Mouse (Mus musculus) liver, embryonic 16.5 days (tissue): ENCODE data around the gene Rnf130. TPM values are rescaled to one million over a fixed set of nuclear protein-coding genes. Genes with fewer than 3 reads are reported as not detected.

Experiments used
- ATAC-seq: fragments of 200-750 bp; cut with Nextera tagmentation; 2 replicates; pipeline ENCODE4 v1.8.0; 2017; ENCODE audit warnings: low read depth, mild to moderate bottlenecking, moderate number of reproducible peaks, moderate library complexity
- H3K27ac ChIP-seq: fragments of 300-500 bp; sonication (generic); 2 replicates; pipeline ENCODE4 v1.5.1; 2014; ENCODE audit warnings: mild to moderate bottlenecking, low read length
- H3K27me3 ChIP-seq: fragments of 300-500 bp; sonication (generic); 2 replicates; pipeline ENCODE4 v1.6.1; 2014; ENCODE audit warnings: low read depth, low read length, mixed read lengths; ENCODE audit not compliant: control insufficient read depth, insufficient read depth
- H3K36me3 ChIP-seq: fragments of 300-500 bp; sonication (generic); 2 replicates; pipeline ENCODE4 v1.6.1; 2014; ENCODE audit warnings: mild to moderate bottlenecking; ENCODE audit not compliant: control insufficient read depth, insufficient read depth
- H3K4me1 ChIP-seq: fragments of 300-500 bp; sonication (generic); 2 replicates; pipeline ENCODE4 v1.6.1; 2014; ENCODE audit warnings: low read depth, low read length, mixed read lengths; ENCODE audit not compliant: control insufficient read depth
- H3K4me2 ChIP-seq: fragments of 300-500 bp; sonication (generic); 2 replicates; pipeline ENCODE4 v1.6.1; 2014; ENCODE audit warnings: low read depth, low read length, mixed read lengths
- H3K4me3 ChIP-seq: fragments of 300-500 bp; sonication (generic); 2 replicates; pipeline ENCODE4 v1.5.1; 2014; ENCODE audit warnings: low read depth, mild to moderate bottlenecking, low read length
- H3K9ac ChIP-seq: fragments of 300-500 bp; sonication (generic); 2 replicates; pipeline ENCODE4 v1.6.1; 2014; ENCODE audit warnings: low read depth, low read length
- H3K9me3 ChIP-seq: fragments of 300-500 bp; sonication (generic); replicated peaks from 2 replicates; pipeline ENCODE4 v1.6.1; 2016; ENCODE audit warnings: low read length; ENCODE audit not compliant: control insufficient read depth
- WGBS: fragments of 180-500 bp; shearing (Covaris S2); extraction: QIAGEN DNeasy Blood & Tissue Kit; methylation state at CpG from one replicate; pipeline ENCODE4 v1.1.7; 2014; ENCODE audit not compliant: insufficient replicate concordance; 5-methylcytosine and 5-hydroxymethylcytosine counted together
- microRNA counts: library from miRNA; unstranded; fragments of <30 nt; microRNA quantifications from one replicate; lab custom pipeline; 2016
- microRNA-seq: library from miRNA; unstranded; fragments of <30 nt; microRNA quantifications from one replicate; pipeline ENCODE4, GENCODE M21; 2016
- polyA plus RNA-seq: library from polyadenylated mRNA; unstranded; fragments of >200 nt; fragmentation: Nextera tagmentation; extraction: Ambion mirVana; gene quantifications from 2 replicates; pipeline ENCODE4 v1.2.1, GENCODE M21; 2015

Rnf130 gene
- polyA plus RNA-seq, 1 experiment from 2014 or later: 21.9 TPM

DNA sequence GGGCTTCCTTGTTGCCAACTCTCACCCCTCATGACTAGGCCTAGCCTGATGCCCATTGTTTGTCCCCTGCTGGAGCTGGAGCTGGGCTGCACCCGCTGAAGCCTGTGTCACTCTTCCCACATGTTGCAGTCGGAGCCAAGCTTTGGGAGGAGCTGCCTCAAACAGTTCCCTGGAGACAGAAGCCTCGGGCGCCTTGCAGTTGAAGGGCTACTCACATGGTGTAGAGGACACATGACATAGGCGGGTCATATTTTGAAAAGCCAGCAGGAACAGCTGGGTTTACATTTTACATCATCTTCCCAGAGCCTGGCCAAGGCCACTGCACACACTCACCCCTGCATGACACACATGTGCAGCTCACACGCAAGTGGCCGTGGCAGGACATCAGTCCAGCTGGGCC is 124.1 kb downstream of the Rnf130 start:
- Histone ChIP-seq H3K9me3 (no peaks in the 10 kb centered on the region), H3K4me2 (no peak overlapping the region), H3K27ac (no peak overlapping the region), H3K36me3 (peaks cover 15% of the 10 kb centered on the region), H3K9ac (no peak overlapping the region), H3K4me1 (peaks cover 5% of the 10 kb centered on the region), H3K4me3 (no peak overlapping the region), H3K27me3 (no peaks in the 10 kb centered on the region)
- 75% methylated on average over 7 of the region's 7 CpGs for WGBS
- ATAC-seq: no peak

- Histone ChIP-seq H3K27ac (no peak overlapping the region), H3K9ac (no peak overlapping the region), H3K9me3 (no peaks in the 10 kb centered on the region), H3K27me3 (no peaks in the 10 kb centered on the region), H3K4me1 (peaks cover 5% of the 10 kb centered on the region), H3K36me3 (peaks cover 15% of the 10 kb centered on the region), H3K4me3 (no peak overlapping the region), H3K4me2 (no peak overlapping the region)
- 68% methylated on average over 9 of the region's 9 CpGs for WGBS
- ATAC-seq: no peak
Measured at GRCm38 (mm10) chr11:50149603-50150150, 124.5 kb downstream of the Rnf130 start.

- H3K27me3 ChIP-seq: no peaks in the 10 kb centered on the region
- no peak overlapping the region for H3K9ac ChIP-seq
- no peak overlapping the region for H3K27ac ChIP-seq
- peaks cover 5% of the 10 kb centered on the region for H3K4me1 ChIP-seq
- peaks cover 22% of the 10 kb centered on the region for H3K36me3 ChIP-seq
- H3K9me3 ChIP-seq: no peaks in the 10 kb centered on the region
- no peak overlapping the region for H3K4me2 ChIP-seq
- no peak overlapping the region for H3K4me3 ChIP-seq
- 75% methylated on average over 3 of the region's 3 CpGs for WGBS
- no peak for ATAC-seq
Measured at GRCm38 (mm10) chr11:50151374-50151773, 126.2 kb downstream of the Rnf130 start.

GRCm38 (mm10) chr11:50154166-50154565 is 129.0 kb downstream of the Rnf130 start:
- no peak overlapping the region for H3K9ac ChIP-seq
- no peak overlapping the region for H3K4me3 ChIP-seq
- H3K36me3 ChIP-seq: peaks cover 22% of the 10 kb centered on the region
- H3K4me1 ChIP-seq: no peaks in the 10 kb centered on the region; the same call in 1 of the 2 replicates
- ATAC-seq: peak; percentile 71
- WGBS: 67% methylated on average over 9 of the region's 9 CpGs
- H3K9me3 ChIP-seq: no peaks in the 10 kb centered on the region
- H3K27me3 ChIP-seq: no peaks in the 10 kb centered on the region
- H3K4me2 ChIP-seq: no peak overlapping the region
- no peak overlapping the region for H3K27ac ChIP-seq

MicroRNAs encoded within 50 kb of the gene (microRNA counts, 519-probe panel; counts per million panel counts)
- microRNA mmu-miR-340-3p (lab: Ali Mortazavi, UCI) (1,518 counts per million, percentile 13 among the panel's probes with 10 or more counts), microRNA mmu-miR-340-5p (lab: Ali Mortazavi, UCI) (3,023 counts per million, percentile 83 among the panel's probes with 10 or more counts)

Small RNA genes lying within 50 kb of the gene (microRNA-seq; reads per million reads assigned to microRNA genes)
- gene Mir340: 392 reads per million, percentile 67 among the genes with 10 or more reads in this experiment

Other genes starting within 250 kb of the Rnf130 start
- gene Gfpt2, start 231.2 kb upstream of the Rnf130 start, polyA plus RNA-seq: 0.80 and 0.86 TPM in 2 replicates
- 15.1 and 16.0 TPM in 2 replicates for gene Mapk9, start 178.6 kb upstream of the Rnf130 start, polyA plus RNA-seq
- gene Rasgef1c, start 123.5 kb upstream of the Rnf130 start, polyA plus RNA-seq: not detected in 2 replicates
- 12.9 and 13.1 TPM in 2 replicates for gene Tbc1d9b, start 106.0 kb downstream of the Rnf130 start, polyA plus RNA-seq
- 7.9 and 8.6 TPM in 2 replicates for gene Mrnip, start 149.1 kb downstream of the Rnf130 start, polyA plus RNA-seq
- gene Sqstm1, start 185.5 kb downstream of the Rnf130 start, polyA plus RNA-seq: 165 and 182 TPM in 2 replicates
- 2.2 and 3.1 TPM in 2 replicates for gene Mgat4b, start 185.5 kb downstream of the Rnf130 start, polyA plus RNA-seq
- gene Ltc4s, start 213.3 kb downstream of the Rnf130 start, polyA plus RNA-seq: 0.50 and 0.61 TPM in 2 replicates